Mouse (Mus musculus) spleen, adult 12 weeks (tissue): ENCODE results near the gene Gatad1.
A peak's percentile ranks its signal among the peaks of the same experiment; 100 is the strongest.
"Not testable (repeated sequence)": the region's sequence is repeated elsewhere in the genome, so short reads cannot be mapped to it uniquely, and the experiment has no call there.

Source experiments
- DNase-seq: peaks from one replicate; pipeline ENCODE4 v3.0.0; 2022; ENCODE audit warnings: low spot score

Gene Gatad1

GRCm38 (mm10) chr5:3633951-3634350 lies 23.0 kb downstream of the Gatad1 start:
- DNase-seq, result no peak

- DNase-seq, result no peak
Observed at GRCm38 (mm10) chr5:3633315-3633714, 23.7 kb downstream of the Gatad1 start.

GRCm38 (mm10) chr5:3632285-3632684 lies 24.7 kb downstream of the Gatad1 start:
- no peak for DNase-seq

GRCm38 (mm10) chr5:3631512-3632271 lies 25.3 kb downstream of the Gatad1 start:
- no peak for DNase-seq

GRCm38 (mm10) chr5:3630055-3630454 lies 26.9 kb downstream of the Gatad1 start:
- no peak for DNase-seq

GRCm38 (mm10) chr5:3620486-3620885 lies 36.5 kb downstream of the Gatad1 start:
- DNase-seq, result no peak

GRCm38 (mm10) chr5:3611835-3612234 lies 45.1 kb downstream of the Gatad1 start:
- DNase-seq, result not testable (repeated sequence)

GRCm38 (mm10) chr5:3609241-3609640 lies 47.7 kb downstream of the Gatad1 start:
- DNase-seq, result no peak

- no peak for DNase-seq
Observed at GRCm38 (mm10) chr5:3607114-3607513, 49.9 kb downstream of the Gatad1 start.

GRCm38 (mm10) chr5:3600790-3601189 lies 56.2 kb downstream of the Gatad1 start:
- no peak for DNase-seq

- no peak for DNase-seq
Observed at GRCm38 (mm10) chr5:3600298-3600697, 56.7 kb downstream of the Gatad1 start.

- DNase-seq, result no peak
Observed at GRCm38 (mm10) chr5:3598766-3599165, 58.2 kb downstream of the Gatad1 start.

GRCm38 (mm10) chr5:3597171-3597570 lies 59.8 kb downstream of the Gatad1 start:
- DNase-seq, result no peak

- DNase-seq, result peak; percentile 69
Observed at GRCm38 (mm10) chr5:3596399-3596766, 60.6 kb downstream of the Gatad1 start, which contains the start of gene Rbm48. Gene Rbm48, minus strand, starts transcription at chr5:3596585.

GRCm38 (mm10) chr5:3595693-3596398 lies 61.1 kb downstream of the Gatad1 start, which contains the start of gene Pex1:
Gene Pex1, plus strand, starts transcription at chr5:3596066.
- DNase-seq, result peak; percentile 89
